Mouse (Mus musculus) C2C12 (cell line): Measurements from ENCODE around the gene Kifc1. TPM values are rescaled to one million over a fixed set of nuclear protein-coding genes. Genes with fewer than 3 reads are reported as not detected.
A peak's percentile ranks its signal among the peaks of the same experiment; 100 is the strongest.

ENCODE experiments used
- H3K27me3 ChIP-seq: one replicate; pipeline ENCODE4 v1.6.1; 2011; ENCODE audit not compliant: control insufficient read depth, insufficient read depth, insufficient read length
- H3K36me3 ChIP-seq: one replicate; pipeline ENCODE4 v1.6.1; 2011; ENCODE audit not compliant: control insufficient read depth, insufficient read depth
- H3K4me3 ChIP-seq: one replicate; pipeline ENCODE4 v1.5.1; 2011; ENCODE audit warnings: mild to moderate bottlenecking, control low read depth; ENCODE audit not compliant: poor library complexity, insufficient read depth, severe bottlenecking
- H3K79me2 ChIP-seq: one replicate; pipeline ENCODE4 v1.6.1; 2011; ENCODE audit not compliant: control insufficient read depth, insufficient read depth
- H3K79me3 ChIP-seq: one replicate; pipeline ENCODE4 v1.6.1; 2011; ENCODE audit warnings: low read depth, control low read depth
- H3ac ChIP-seq: one replicate; pipeline ENCODE3; 2011; ENCODE audit warnings: low read depth; ENCODE audit not compliant: control insufficient read depth, insufficient read length
- CEBPB ChIP-seq: IDR thresholded peaks from one replicate; pipeline ENCODE4 v1.6.1; 2011; ENCODE audit warnings: low read depth, mild to moderate bottlenecking, control low read depth, moderate library complexity
- CTCF ChIP-seq: IDR thresholded peaks from one replicate; pipeline ENCODE4 v1.5.1; 2011; ENCODE audit not compliant: control insufficient read depth, insufficient read depth, insufficient read length
- FOSL1 ChIP-seq: IDR thresholded peaks from one replicate; pipeline ENCODE4 v1.8.0; 2011; ENCODE audit warnings: mild to moderate bottlenecking, low read length; ENCODE audit not compliant: poor library complexity, insufficient read depth, severe bottlenecking
- MAX ChIP-seq: IDR thresholded peaks from one replicate; pipeline ENCODE4 v1.6.1; 2011; ENCODE audit warnings: mild to moderate bottlenecking, control low read depth
- MYOD1 ChIP-seq: IDR thresholded peaks from one replicate; pipeline ENCODE4 v1.6.1; 2011; ENCODE audit warnings: low read depth; ENCODE audit not compliant: control insufficient read depth, insufficient read length
- MYOG ChIP-seq: IDR thresholded peaks from one replicate; pipeline ENCODE4 v1.6.1; 2011; ENCODE audit not compliant: control insufficient read depth, insufficient read length; ENCODE audit errors: extremely low read depth
- USF1 ChIP-seq: IDR thresholded peaks from one replicate; pipeline ENCODE4 v1.6.1; 2011; ENCODE audit warnings: low read depth, mild to moderate bottlenecking, control low read depth, moderate library complexity
- polyA plus RNA-seq: library from polyadenylated mRNA; unstranded; fragments of >200 nt; fragmentation: generic; extraction: Trizol; gene quantifications from one replicate; pipeline ENCODE4 v1.2.1, GENCODE M21; 2012; ENCODE audit warnings: missing spikeins

The Kifc1 gene
- polyA plus RNA-seq, 1 experiment: 68.6 TPM

DNA sequence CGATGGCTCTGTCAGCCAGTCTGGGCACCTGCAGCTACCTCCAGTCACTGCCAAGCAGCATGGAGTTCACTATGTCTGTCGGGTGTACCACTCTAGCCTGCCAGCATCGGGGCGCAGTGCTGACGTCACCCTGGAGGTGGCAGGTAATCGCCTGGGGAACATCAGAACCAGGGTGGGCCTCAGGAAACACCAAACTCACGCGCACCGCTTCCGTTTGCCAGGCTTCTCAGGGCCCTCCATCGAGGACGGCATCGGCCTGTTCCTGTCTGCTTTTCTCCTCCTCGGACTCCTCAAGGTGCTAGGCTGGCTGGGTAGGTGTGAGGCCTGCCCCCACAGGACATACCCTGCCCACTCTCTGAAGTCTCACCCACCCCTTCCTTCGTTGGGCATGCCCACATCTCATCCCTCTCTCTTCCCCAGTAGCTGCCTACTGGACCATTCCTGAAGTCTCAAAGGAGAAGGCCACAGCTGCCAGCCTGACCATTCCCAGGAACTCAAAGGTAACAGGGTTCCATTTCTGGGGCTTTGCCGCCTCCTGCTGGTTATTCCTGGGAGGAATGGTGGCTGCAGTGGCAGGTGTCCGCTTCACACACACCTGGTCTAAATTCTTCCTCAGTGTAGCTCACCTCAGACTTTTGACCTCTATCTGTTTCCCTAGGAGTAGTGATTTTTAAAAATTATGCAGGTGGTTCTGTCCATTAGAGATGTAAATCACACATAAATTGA lies 35.9 kb upstream of the Kifc1 start:
- H3K79me3 ChIP-seq: peaks cover 5% of the 10 kb centered on the region
- TF ChIP-seq FOSL1: no peak
- no peak for TF ChIP-seq CTCF
- TF ChIP-seq MYOD1: no peak
- no peak for TF ChIP-seq USF1
- TF ChIP-seq MAX: no peak
- no peak for TF ChIP-seq CEBPB
- no peak for TF ChIP-seq MYOG
- H3K4me3 ChIP-seq: no peak overlapping the region
- H3ac ChIP-seq: no peak overlapping the region
- H3K36me3 ChIP-seq: peaks cover 21% of the 10 kb centered on the region
- peaks cover 42% of the 10 kb centered on the region for H3K79me2 ChIP-seq
- no peaks in the 10 kb centered on the region for H3K27me3 ChIP-seq

- H3K27me3 ChIP-seq: no peaks in the 10 kb centered on the region
- no peak overlapping the region for H3K4me3 ChIP-seq
- TF ChIP-seq FOSL1 (no peak), MAX (no peak), MYOG (no peak), USF1 (no peak), CTCF (no peak), CEBPB (no peak), MYOD1 (no peak)
- H3K79me3 ChIP-seq: peaks cover 5% of the 10 kb centered on the region
- H3ac ChIP-seq: no peak overlapping the region
- H3K36me3 ChIP-seq: peaks cover 21% of the 10 kb centered on the region
- peaks cover 42% of the 10 kb centered on the region for H3K79me2 ChIP-seq
Observed at GRCm38 (mm10) chr17:33925406-33926116, 35.1 kb upstream of the Kifc1 start.

DNA sequence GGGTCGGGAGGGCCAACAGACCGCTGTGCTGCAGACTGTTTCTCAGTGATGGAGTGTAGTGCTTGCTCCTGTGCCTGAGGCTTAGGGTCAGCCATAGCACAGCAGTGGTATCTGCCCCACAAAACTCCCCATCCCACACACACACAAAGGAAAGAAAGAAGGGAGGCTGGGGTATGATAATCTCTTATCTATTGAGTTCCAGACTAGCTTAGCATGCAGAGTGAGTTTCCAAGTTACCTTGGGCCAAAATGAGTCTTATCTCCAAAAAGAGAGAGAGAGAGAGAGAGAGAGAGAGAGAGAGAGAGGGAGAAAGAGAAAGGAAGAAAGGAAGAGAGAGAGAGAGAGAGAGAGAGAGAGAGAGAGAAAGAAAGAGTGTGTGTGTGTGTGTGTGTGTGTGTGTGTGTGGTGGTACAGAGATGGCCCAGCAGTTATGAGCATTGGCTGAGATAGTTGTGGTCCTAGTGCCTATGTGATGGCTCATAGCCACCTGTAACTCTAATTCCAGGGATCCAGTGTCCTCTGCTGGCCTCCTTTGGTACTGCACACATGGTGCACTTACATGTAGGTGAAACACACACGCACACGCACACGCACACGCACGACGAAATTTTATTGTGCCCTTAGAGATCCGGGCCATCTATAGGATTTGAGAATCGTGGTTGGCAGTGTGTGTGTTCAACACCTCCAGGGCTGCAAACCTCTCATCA lies 34.3 kb upstream of the Kifc1 start:
- Histone ChIP-seq H3K79me3 (peaks cover 5% of the 10 kb centered on the region), H3K4me3 (no peak overlapping the region), H3K79me2 (peaks cover 37% of the 10 kb centered on the region), H3K36me3 (peaks cover 21% of the 10 kb centered on the region), H3ac (no peak overlapping the region), H3K27me3 (no peaks in the 10 kb centered on the region)
- no peak for TF ChIP-seq MAX
- TF ChIP-seq CEBPB: no peak
- TF ChIP-seq CTCF: peak; percentile 31

DNA sequence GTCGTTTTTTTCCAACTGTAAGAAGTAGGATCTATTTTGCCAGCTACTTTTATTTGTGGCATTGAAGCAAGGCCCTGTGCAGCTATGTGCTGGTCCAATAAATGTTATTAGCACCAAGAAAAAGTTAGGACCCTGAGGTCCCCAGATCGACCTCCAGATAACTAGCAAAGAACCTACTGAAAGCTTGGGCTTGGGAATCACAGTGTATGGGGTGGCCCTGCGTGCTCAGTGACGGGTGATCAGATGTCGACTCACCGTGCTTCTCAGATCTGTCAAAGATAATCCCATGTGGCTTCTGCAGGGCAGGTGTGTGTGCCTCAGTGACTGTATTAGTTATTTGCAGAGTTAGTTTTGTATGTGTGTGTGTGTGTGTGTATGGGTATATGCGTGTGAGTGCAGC lies 30.9 kb upstream of the Kifc1 start:
- no peaks in the 10 kb centered on the region for H3K27me3 ChIP-seq
- no peak overlapping the region for H3K4me3 ChIP-seq
- TF ChIP-seq USF1 (no peak), MAX (no peak), MYOD1 (no peak), MYOG (no peak), CEBPB (no peak), CTCF (no peak), FOSL1 (no peak)
- H3K79me2 ChIP-seq: peaks cover 37% of the 10 kb centered on the region
- H3K79me3 ChIP-seq: peaks cover 3% of the 10 kb centered on the region
- H3ac ChIP-seq: no peak overlapping the region
- H3K36me3 ChIP-seq: peaks cover 23% of the 10 kb centered on the region

- Histone ChIP-seq H3K36me3 (peaks cover 20% of the 10 kb centered on the region), H3ac (peak overlapping the region; percentile 68), H3K79me2 (peaks cover 39% of the 10 kb centered on the region), H3K4me3 (peak overlapping the region; percentile 93), H3K79me3 (peaks cover 3% of the 10 kb centered on the region), H3K27me3 (no peaks in the 10 kb centered on the region)
- peak; percentile 47 for TF ChIP-seq MYOD1
- no peak for TF ChIP-seq USF1
- TF ChIP-seq CTCF: peak; percentile 94
Observed at GRCm38 (mm10) chr17:33920282-33921097, 30.0 kb upstream of the Kifc1 start.
